Mouse (Mus musculus) megakaryocyte, embryonic 14.5 days (primary cell): ENCODE results near the gene Mansc1.

Source experiments
- FLI1 ChIP-seq: IDR thresholded peaks from 2 replicates; pipeline ENCODE4 v1.6.1; 2012; ENCODE audit warnings: low read length, inconsistent platforms, mixed read lengths
- GATA1 ChIP-seq: IDR thresholded peaks from 3 replicates; pipeline ENCODE4 v1.6.1; 2012; ENCODE audit warnings: mixed read lengths, low read length, inconsistent platforms, borderline replicate concordance

- no peak for TF ChIP-seq GATA1
- TF ChIP-seq FLI1: no peak
Measured at GRCm38 (mm10) chr6:134665817-134666216, 33.5 kb upstream of the Mansc1 start.
